Mouse (Mus musculus): ENCODE measurements around the gene Nkx2-3. TPM values are rescaled to one million over a fixed set of nuclear protein-coding genes. Genes with fewer than 3 reads are reported as not detected.

The Nkx2-3 gene
- not detected in 2 replicates for polyA plus RNA-seq (2016; fragmentation: Nextera tagmentation; extraction: Ambion mirVana)

DNA sequence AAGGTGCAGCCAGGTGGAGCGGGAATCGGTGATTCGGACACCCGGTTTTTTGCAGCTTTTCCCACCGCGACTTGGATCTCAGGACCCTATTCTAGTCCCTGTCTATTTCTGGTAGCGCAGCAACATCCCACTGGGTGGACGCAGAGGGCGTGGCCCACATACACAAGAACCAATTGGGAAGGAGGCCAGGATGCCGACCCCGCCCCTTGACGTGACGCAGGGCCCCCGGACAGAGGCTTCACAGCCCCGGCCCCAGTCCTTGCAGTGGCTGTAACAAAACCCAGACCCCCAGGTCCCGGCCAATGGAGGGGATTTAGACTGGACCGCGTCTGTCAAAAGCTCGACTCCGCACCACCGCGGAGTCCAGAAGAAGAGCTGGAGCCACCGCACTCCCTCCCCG, at the start of gene Nkx2-3:
Gene Nkx2-3, plus strand, starts transcription at position 275 of the 400 bp plus-strand sequence.
- H3K4me1 ChIP-seq, result peaks cover 38% of the 10 kb centered on the region
- no peak within 1 kb of the TSS for H3K4me3 ChIP-seq
- H3K9ac ChIP-seq, result no peak within 1 kb of the TSS
- no peak within 1 kb of the TSS for H3K27ac ChIP-seq
- H3K36me3 ChIP-seq, result no peaks in the 10 kb centered on the region
- whole genome bisulfite sequencing, result under 1% methylated on average over 24 of the region's 24 CpGs
- H3K9me3 ChIP-seq, result no peaks in the 10 kb centered on the region
- peak; percentile 30; the same call in 1 of the 2 replicates for ATAC-seq (ENCODE audit: low FRiP score, low read depth)
- peak within 1 kb of the TSS; percentile 43 for H3K4me2 ChIP-seq (replicated peaks)
- H3K27me3 ChIP-seq (replicated peaks), result peaks cover 92% of the 10 kb centered on the region

DNA sequence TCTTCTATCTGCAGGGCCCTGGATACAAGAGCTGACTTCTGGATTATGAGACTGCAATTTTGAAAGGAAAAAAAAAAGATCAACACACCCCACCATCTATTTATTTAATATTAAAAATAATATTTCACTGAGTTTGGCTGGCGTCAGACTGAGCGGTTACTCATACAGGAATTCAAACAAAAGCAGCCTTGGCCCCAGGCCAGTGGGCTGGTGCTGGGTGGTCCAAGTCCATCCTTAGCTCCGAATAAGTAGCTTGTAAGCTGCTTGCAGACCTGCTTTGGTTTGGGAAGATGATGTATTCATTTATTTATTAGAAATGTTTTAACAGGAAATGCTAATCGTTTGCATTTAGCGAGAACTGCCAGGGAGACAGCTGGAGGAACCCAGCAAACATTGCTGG, 49.0 kb upstream of the Nkx2-3 start:
- peaks cover 6% of the 10 kb centered on the region; the same call in 1 of the 2 replicates for H3K27me3 ChIP-seq (replicated peaks)
- no peak overlapping the region for H3K9ac ChIP-seq
- no peak for ATAC-seq (ENCODE audit: low FRiP score, low read depth)
- no peaks in the 10 kb centered on the region for H3K36me3 ChIP-seq
- no peaks in the 10 kb centered on the region for H3K9me3 ChIP-seq
- H3K4me2 ChIP-seq (replicated peaks), result no peak overlapping the region
- H3K27ac ChIP-seq, result no peak overlapping the region
- 89% methylated on average over 5 of the region's 5 CpGs for WGBS
- H3K4me3 ChIP-seq, result no peak overlapping the region
- H3K4me1 ChIP-seq, result no peaks in the 10 kb centered on the region

DNA sequence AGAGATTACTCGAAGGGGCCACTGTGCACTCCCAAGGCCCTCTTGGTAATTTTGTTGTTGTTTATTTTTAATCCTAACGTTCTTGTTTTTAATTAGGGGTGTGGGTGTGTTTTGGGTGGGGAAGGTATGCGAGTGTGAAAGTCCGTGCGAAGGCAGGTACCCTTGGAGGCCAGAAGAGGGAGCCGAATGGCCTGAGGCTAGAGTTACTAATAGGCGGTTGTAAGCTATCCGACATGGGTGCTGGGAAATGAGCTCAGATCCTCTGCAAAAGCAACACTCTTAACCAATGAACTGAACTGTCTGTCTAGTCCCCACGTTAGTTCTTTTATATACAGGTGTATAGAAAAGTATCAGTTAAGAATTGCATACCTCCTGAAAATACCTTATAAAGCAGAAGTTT, 43.8 kb upstream of the Nkx2-3 start:
- H3K9me3 ChIP-seq, result no peaks in the 10 kb centered on the region
- WGBS, result 43% methylated on average over 9 of the region's 9 CpGs
- no peak for ATAC-seq (ENCODE audit: low FRiP score, low read depth)
- H3K4me2 ChIP-seq (replicated peaks), result no peak overlapping the region
- no peaks in the 10 kb centered on the region for H3K4me1 ChIP-seq
- no peak overlapping the region for H3K4me3 ChIP-seq
- peaks cover 42% of the 10 kb centered on the region for H3K27me3 ChIP-seq (replicated peaks)
- no peak overlapping the region for H3K9ac ChIP-seq
- no peaks in the 10 kb centered on the region for H3K36me3 ChIP-seq
- H3K27ac ChIP-seq, result no peak overlapping the region

- H3K4me2 ChIP-seq (replicated peaks), result no peak overlapping the region
- no peaks in the 10 kb centered on the region for H3K9me3 ChIP-seq
- no peaks in the 10 kb centered on the region for H3K36me3 ChIP-seq
- H3K4me1 ChIP-seq, result no peaks in the 10 kb centered on the region
- no peak for ATAC-seq (ENCODE audit: low FRiP score, low read depth)
- 56% methylated on average over 6 of the region's 6 CpGs for WGBS
- H3K9ac ChIP-seq, result no peak overlapping the region
- no peak overlapping the region for H3K27ac ChIP-seq
- H3K4me3 ChIP-seq, result no peak overlapping the region
- peaks cover 51% of the 10 kb centered on the region for H3K27me3 ChIP-seq (replicated peaks)
Observed at GRCm38 (mm10) chr19:43569133-43569532, 43.0 kb upstream of the Nkx2-3 start.

DNA sequence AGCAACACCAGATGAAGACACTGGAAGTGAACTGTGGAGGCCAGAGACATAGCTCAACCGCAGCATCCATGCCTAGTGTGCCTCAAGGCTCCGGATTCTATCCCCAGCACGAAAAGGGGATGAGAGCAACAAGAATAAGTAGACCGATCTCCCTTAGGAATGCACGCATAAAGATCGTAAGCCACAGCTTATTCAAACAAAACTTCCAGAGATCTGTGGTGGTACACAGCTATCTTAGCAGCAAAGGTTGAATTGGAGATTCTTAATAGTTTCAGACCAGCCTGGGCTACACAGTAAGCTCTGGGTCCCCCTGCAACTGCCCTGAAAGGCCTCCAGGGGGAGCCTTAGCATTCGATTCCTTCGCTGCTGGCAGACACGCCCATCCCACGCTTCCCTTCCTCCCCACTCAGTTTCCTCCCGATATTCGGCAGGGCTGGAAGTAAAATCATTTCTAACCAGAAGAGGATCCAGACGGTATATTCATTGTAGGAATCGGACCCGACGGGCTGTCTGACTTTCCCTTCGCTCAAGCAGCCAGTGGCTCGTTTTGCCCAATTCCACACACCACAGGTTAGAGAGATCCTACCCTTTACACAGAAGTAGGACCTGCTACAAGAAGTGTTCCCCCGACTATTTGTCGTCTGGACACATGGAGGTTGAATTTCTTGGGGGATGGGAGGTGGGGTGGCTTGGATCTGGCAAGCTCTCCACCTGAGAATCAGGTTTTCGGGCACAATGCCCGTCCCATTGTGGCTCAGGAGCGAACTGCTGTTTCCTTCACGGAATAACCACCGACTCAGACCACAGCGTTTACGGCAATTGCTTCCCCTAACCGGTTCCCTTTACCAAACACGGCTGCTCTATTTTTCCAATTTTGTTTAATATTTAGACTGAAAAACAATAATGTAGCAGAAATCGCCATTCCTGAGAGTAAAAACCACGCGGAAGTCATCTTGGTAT, 41.0 kb upstream of the Nkx2-3 start:
- WGBS, result 13% methylated on average over 32 of the region's 32 CpGs
- no peak overlapping the region; the same call in 1 of the 2 replicates for H3K9ac ChIP-seq
- H3K4me1 ChIP-seq, result no peaks in the 10 kb centered on the region
- no peaks in the 10 kb centered on the region for H3K9me3 ChIP-seq
- peaks cover 51% of the 10 kb centered on the region for H3K27me3 ChIP-seq (replicated peaks)
- H3K4me3 ChIP-seq, result peak overlapping the region; percentile 36
- H3K4me2 ChIP-seq (replicated peaks), result peak overlapping the region; percentile 63
- H3K36me3 ChIP-seq, result no peaks in the 10 kb centered on the region
- H3K27ac ChIP-seq, result no peak overlapping the region
- ATAC-seq (ENCODE audit: low FRiP score, low read depth), result peak; percentile 68; the same call in 1 of the 2 replicates

DNA sequence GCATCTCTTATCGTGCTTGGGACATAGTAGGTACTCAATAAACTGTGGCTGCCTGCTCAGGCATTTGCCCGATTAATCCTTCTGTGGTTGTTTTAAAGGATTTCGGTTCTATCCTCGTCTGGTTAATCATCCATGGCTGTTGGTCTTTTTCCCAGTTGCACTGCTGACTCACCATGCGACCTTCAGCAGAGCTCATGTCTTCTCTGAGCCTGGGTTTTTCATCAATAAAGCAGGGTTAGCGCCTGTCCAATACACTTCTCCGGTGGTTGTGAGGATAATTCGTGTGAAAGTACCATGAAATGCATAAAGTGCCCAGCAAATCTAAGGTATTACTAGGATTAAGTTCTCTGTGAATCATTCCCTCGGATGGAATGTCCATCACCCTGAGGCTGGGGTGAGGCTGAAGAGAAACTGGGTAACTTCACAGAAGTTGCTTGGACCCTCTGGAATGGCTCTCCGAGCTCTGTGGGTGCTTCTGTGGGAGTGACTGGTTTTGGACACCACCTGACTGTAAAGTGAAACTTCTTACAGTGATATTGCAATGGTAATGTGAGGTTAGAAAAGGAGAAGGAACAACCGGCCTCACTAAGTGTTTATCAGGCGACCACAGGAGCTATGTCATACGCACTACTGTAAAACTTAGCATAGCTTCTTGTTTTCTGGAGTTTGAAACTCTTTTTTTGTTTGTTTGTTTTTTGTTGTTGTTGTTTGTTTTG, 32.9 kb upstream of the Nkx2-3 start:
- ATAC-seq (ENCODE audit: low FRiP score, low read depth), result no peak
- Histone ChIP-seq H3K9me3 (no peaks in the 10 kb centered on the region), H3K4me2 (replicated peaks) (no peak overlapping the region), H3K4me1 (no peaks in the 10 kb centered on the region), H3K4me3 (no peak overlapping the region), H3K27me3 (replicated peaks) (peaks cover 31% of the 10 kb centered on the region), H3K36me3 (no peaks in the 10 kb centered on the region), H3K27ac (no peak overlapping the region), H3K9ac (no peak overlapping the region)
- 83% methylated on average over 13 of the region's 13 CpGs for WGBS

DNA sequence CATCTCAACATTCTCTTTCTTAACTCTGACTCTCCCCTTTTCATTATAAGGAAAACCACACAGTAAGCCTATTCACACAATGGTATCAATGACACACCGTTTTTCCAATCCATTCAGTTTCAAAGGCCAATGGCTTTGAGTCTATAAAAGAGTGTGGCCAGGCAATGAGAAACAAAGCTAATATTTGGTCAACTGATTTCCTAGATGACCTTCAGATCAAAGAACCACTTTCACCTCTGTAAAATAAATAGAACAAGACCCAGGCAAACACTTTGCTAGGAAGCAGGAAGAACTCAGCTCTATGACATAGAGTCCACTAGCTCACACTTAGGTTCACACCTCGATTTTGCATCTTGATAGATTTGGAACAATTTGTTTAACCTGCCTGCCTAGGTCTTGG, 30.9 kb upstream of the Nkx2-3 start:
- no peak for ATAC-seq (ENCODE audit: low FRiP score, low read depth)
- Histone ChIP-seq H3K9me3 (no peaks in the 10 kb centered on the region), H3K36me3 (no peaks in the 10 kb centered on the region), H3K4me2 (replicated peaks) (no peak overlapping the region), H3K9ac (no peak overlapping the region), H3K27ac (no peak overlapping the region), H3K27me3 (replicated peaks) (peaks cover 49% of the 10 kb centered on the region), H3K4me1 (no peaks in the 10 kb centered on the region), H3K4me3 (no peak overlapping the region)
- 57% methylated on average over 2 of the region's 2 CpGs for WGBS

DNA sequence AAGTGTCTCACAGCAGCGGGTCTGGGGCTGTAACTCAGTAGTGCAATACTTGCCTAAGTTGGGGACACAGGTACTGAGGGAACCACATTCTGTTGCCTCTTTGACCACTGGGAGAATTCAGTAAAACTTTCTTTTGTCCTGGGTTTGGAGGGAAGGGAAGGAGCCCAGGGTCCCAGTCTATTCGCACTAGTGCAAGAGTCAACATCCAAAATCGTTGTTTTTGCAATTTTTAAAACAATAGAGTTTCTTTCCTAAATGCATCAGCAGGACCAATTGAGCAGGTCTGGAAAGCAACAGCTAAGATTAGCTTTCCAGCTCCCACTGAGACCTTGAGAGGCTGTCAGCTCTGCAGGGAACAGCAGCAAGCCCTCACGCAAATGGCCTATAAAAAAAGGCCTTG, 28.9 kb upstream of the Nkx2-3 start:
- H3K9ac ChIP-seq, result no peak overlapping the region
- H3K9me3 ChIP-seq, result no peaks in the 10 kb centered on the region
- WGBS, result 10% methylated on average over 4 of the region's 4 CpGs
- no peaks in the 10 kb centered on the region for H3K36me3 ChIP-seq
- no peak overlapping the region for H3K4me2 ChIP-seq (replicated peaks)
- no peaks in the 10 kb centered on the region for H3K4me1 ChIP-seq
- H3K27ac ChIP-seq, result no peak overlapping the region
- H3K27me3 ChIP-seq (replicated peaks), result peaks cover 63% of the 10 kb centered on the region
- ATAC-seq (ENCODE audit: low FRiP score, low read depth), result no peak
- H3K4me3 ChIP-seq, result no peak overlapping the region

- H3K27ac ChIP-seq, result no peak overlapping the region
- no peaks in the 10 kb centered on the region for H3K36me3 ChIP-seq
- no peak for ATAC-seq (ENCODE audit: low FRiP score, low read depth)
- no peaks in the 10 kb centered on the region for H3K4me1 ChIP-seq
- 1% methylated on average over 17 of the region's 17 CpGs for WGBS
- no peak overlapping the region for H3K9ac ChIP-seq
- H3K9me3 ChIP-seq, result no peaks in the 10 kb centered on the region
- peaks cover 63% of the 10 kb centered on the region for H3K27me3 ChIP-seq (replicated peaks)
- no peak overlapping the region for H3K4me2 ChIP-seq (replicated peaks)
- no peak overlapping the region for H3K4me3 ChIP-seq
Observed at GRCm38 (mm10) chr19:43583595-43583994, 28.5 kb upstream of the Nkx2-3 start.

DNA sequence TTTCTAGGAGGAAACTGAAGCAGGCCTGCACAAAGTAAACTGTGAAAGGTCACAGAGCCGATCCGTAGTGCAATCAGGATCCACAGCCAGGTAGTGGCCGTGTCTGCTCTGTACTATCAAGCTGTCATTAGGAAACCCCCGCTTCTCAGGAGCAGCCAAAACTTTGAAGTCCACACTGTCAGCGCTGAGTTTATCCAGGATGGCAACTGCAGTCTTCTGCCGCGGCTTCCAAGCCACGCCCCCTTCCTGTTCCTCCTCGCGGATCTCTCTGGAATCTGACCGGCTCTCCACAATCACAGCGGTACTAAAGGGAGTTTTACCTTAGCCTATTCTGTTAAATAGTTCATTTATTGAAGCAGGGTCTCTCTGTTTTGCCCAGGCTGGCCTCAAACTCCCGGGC, 27.3 kb upstream of the Nkx2-3 start:
- Histone ChIP-seq H3K27me3 (replicated peaks) (peaks cover 66% of the 10 kb centered on the region), H3K4me2 (replicated peaks) (peak overlapping the region; percentile 35), H3K4me3 (no peak overlapping the region), H3K4me1 (no peaks in the 10 kb centered on the region), H3K27ac (no peak overlapping the region), H3K9me3 (no peaks in the 10 kb centered on the region), H3K9ac (no peak overlapping the region), H3K36me3 (no peaks in the 10 kb centered on the region)
- no peak for ATAC-seq (ENCODE audit: low FRiP score, low read depth)
- 3% methylated on average over 13 of the region's 13 CpGs for WGBS

DNA sequence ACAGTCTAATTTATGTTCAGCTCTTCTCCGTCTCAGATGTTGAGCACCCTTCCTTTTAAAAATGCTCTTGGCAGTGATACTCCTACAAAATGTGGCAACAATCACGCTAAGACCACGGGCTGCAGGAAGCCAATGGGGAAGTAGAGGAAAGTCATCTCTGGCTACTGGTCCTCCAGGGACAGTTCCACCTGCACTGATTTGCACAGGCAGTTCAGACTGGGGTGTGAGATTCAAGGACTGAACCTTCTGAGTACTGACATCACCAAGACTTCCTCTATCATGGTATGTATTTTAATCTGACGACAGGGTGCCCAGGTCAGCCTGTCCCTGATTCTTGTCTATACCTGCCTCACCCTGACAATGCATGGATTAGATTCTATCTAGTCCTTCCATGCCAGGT, 20.1 kb upstream of the Nkx2-3 start:
- Histone ChIP-seq H3K9me3 (no peaks in the 10 kb centered on the region), H3K4me1 (no peaks in the 10 kb centered on the region), H3K36me3 (no peaks in the 10 kb centered on the region), H3K4me3 (no peak overlapping the region), H3K27me3 (replicated peaks) (peaks cover 58% of the 10 kb centered on the region), H3K4me2 (replicated peaks) (no peak overlapping the region), H3K27ac (no peak overlapping the region), H3K9ac (no peak overlapping the region)
- WGBS, result 67% methylated on average over 4 of the region's 4 CpGs
- no peak for ATAC-seq (ENCODE audit: low FRiP score, low read depth)

DNA sequence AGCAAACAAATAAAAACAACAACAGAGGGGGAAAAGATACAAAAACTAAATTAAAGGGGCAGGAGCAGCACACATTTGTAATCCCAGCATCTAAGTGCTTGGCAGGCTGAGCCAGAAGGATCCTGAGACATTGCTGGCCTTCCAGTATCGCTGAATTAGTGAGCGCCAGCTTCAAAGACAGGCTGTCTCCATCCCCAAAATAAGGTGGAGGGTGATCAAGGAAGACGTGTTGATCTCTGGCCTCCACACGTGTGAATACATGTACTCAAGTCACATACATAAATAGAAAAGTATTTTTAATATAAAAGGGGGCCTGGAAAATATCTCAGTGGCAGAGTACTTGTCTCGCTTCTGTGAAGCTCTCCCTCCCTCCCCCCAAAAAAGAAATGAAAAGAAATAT, 15.1 kb upstream of the Nkx2-3 start:
- H3K36me3 ChIP-seq, result no peaks in the 10 kb centered on the region
- peaks cover 16% of the 10 kb centered on the region for H3K4me1 ChIP-seq
- H3K27ac ChIP-seq, result no peak overlapping the region
- H3K27me3 ChIP-seq (replicated peaks), result peaks cover 94% of the 10 kb centered on the region
- H3K4me3 ChIP-seq, result no peak overlapping the region
- no peaks in the 10 kb centered on the region for H3K9me3 ChIP-seq
- no peak overlapping the region for H3K9ac ChIP-seq
- ATAC-seq (ENCODE audit: low FRiP score, low read depth), result no peak
- WGBS, result 5% methylated on average over 5 of the region's 5 CpGs
- no peak overlapping the region for H3K4me2 ChIP-seq (replicated peaks)

Measured in neural tube, embryonic 12.5 days (tissue).